Mouse (Mus musculus) frontal cortex, postnatal 14 days (tissue): ENCODE measurements around the gene Gm3298.
"Not testable (repeated sequence)": the region's sequence is repeated elsewhere in the genome, so short reads cannot be mapped to it uniquely, and the experiment has no call there.

ENCODE experiments used
- DNase-seq, 2 experiments: peaks; one replicate each; pipeline ENCODE4 v3.0.0; 2022; ENCODE audit warnings: low spot score in 2 of 2

Gene Gm3298

DNA sequence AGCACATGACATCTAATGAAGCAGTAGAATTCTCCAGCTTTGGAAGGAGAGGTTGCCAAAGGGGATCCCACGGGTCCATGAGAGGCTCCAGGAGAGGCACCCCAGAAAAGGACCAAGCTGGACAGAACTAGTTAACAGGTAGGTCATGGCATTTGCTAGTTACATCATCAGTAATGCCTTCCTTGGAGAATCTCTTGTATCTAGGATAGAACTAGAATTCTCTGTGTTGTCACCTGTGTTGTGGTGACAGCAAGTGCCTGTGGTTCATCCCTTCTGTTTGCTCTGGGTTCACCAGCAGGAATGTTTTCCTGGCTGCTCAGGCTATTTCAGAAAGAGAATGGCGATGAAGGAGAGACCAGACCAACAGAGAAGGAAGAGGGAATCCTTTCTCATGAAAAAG is at the start of gene Gm3298:
Gm3298 (plus strand) TSS at position 301 of the 400 bp plus-strand sequence.
- not testable (repeated sequence) for DNase-seq

DNA sequence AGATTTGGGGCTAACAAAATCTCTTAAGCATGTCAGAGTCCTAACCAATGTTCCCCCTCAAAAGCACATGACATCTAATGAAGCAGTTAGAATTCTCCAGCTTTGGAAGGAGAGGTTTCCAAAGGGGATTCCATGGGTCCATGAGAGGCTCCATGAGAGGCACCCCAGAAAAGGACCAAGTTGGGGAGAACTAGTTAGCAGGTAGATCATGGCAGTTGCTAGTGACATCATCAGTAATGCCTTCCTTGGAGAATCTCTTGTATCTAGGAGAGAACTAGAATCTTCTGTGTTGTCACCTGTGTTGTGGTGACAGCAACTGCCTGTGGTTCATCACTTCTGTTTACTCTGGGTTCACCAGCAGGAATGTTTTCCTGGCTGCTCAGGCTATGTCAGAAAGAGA is 32.1 kb upstream of the Gm3298 start, which contains the start of gene Gm8297:
Gm8297 (plus strand) TSS at position 301 of the 400 bp plus-strand sequence.
- DNase-seq, result not testable (repeated sequence)

DNA sequence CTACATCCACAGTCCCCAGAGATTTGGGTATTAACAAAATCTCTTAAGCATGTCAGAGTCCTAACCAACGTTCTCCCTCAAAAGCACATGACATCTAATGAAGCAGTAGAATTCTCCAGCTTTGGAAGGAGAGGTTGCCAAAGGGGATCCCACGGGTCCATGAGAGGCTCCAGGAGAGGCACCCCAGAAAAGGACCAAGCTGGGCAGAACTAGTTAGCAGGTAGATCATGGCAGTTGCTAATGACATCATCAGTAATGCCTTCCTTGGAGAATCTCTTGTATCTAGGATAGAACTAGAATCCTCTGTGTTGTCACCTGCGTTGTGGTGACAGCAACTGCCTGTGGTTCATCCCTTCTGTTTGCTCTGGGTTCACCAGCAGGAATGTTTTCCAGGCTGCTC is 34.6 kb downstream of the Gm3298 start, which contains the start of gene 4930555G01Rik:
4930555G01Rik (plus strand) TSS at position 301 of the 400 bp plus-strand sequence.
- DNase-seq, result not testable (repeated sequence)
